Mouse (Mus musculus) activated CD4-positive, CD25-positive, alpha-beta regulatory T cell (primary cell): ENCODE results near the gene Gm10720. TPM values are rescaled to one million over a fixed set of nuclear protein-coding genes. Genes with fewer than 3 reads are reported as not detected.

Experiments
- polyA plus RNA-seq, 2 experiments: library from polyadenylated mRNA; unstranded; fragments of 100-300 nt; shearing (Covaris generic); gene quantifications; one replicate each; pipeline ENCODE4 v1.2.1; 2017

The Gm10720 gene
- polyA plus RNA-seq, result 1 to 10 TPM in 1 of 2 experiments, not detected in 1; 2.2 TPM

DNA sequence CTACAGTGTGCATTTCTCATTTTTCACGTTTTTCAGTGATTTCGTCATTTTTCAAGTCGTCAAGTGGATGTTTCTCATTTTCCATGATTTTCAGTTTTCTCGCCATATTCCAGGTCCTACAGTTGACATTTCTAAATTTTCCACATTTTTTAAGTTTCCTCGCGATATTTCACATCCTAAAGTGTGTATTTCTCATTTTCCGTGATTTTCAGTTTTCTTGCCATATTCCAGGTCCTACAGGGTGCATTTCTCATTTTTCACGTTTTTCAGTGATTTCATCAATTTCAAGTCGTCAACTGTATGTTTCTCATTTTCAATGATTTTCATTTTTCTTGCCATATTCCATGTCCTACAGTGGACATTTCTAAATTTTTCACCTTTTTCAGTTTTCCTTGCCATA lies at the start of gene Gm10720:
Gene Gm10720 (plus strand): TSS at position 301 of the 400 bp plus-strand sequence.

GRCm38 (mm10) chr9:3000445-3000972 lies 14.9 kb upstream of the Gm10720 start, which contains the start of gene Gm10722:
Gene Gm10722 (plus strand): TSS chr9:3000922.

GRCm38 (mm10) chr9:3002794-3003396 lies 12.6 kb upstream of the Gm10720 start, which contains the start of gene Gm11168:
Gene Gm11168 (plus strand): TSS chr9:3003346.

DNA sequence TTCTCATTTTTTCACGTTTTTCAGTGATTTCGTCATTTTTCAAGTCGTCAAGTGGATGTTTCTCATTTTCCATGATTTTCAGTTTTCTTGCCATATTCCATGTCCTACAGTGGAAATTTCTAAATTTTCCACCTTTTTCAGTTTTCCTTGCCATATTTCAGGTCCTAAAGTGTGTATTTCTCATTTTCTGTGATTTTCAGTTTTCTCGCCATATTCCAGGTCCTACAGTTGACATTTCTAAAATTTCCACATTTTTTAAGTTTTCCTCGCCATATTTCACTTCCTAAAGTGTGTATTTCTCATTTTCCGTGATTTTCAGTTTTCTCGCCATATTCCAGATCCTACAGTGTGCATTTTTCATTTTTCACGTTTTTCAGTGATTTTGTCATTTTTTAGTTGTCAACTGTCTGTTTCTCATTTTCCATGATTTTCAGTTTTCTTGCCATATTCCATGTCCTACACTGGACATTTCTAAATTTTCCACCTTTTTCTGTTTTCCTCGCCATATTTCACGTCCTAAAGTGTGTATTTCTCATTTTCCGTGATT lies 2.6 kb upstream of the Gm10720 start, which contains the start of gene Gm10721:
Gene Gm10721 (plus strand): TSS at position 408 of the 547 bp plus-strand sequence.

GRCm38 (mm10) chr9:3017108-3017507 lies 1.7 kb downstream of the Gm10720 start, which contains the start of gene Gm10719:
Gene Gm10719 (plus strand): TSS chr9:3017408.

GRCm38 (mm10) chr9:3023312-3023984 lies 8.0 kb downstream of the Gm10720 start, which contains the start of gene Gm10718:
Gene Gm10718 (plus strand): TSS chr9:3023547.

GRCm38 (mm10) chr9:3024912-3025467 lies 9.5 kb downstream of the Gm10720 start, which contains the start of gene Gm10717:
Gene Gm10717 (plus strand): TSS chr9:3025417.

DNA sequence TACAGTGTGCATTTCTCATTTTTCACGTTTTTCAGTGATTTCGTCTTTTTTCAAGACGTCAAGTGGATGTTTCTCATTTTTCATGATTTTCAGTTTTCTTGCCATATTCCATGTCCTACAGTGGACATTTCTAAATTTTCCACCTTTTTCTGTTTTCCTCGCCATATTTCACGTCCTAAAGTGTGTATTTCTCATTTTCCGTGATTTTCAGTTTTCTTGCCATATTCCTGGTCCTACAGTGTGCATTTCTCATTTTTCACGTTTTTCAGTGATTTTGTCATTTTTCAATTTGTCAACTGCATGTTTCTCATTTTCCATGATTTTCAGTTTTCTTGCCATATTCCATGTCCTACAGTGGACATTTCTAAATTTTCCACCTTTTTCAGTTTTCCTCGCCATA lies 18.8 kb downstream of the Gm10720 start, which contains the start of gene Gm17535:
Gene Gm17535 (plus strand): TSS at position 301 of the 400 bp plus-strand sequence.

GRCm38 (mm10) chr9:3036577-3036976 lies 21.1 kb downstream of the Gm10720 start, which contains the start of gene Gm10715:
Gene Gm10715 (plus strand): TSS chr9:3036877.

Other genes starting within 250 kb of the Gm10720 start
- gene Gm10722, start 14.7 kb upstream of the Gm10720 start, polyA plus RNA-seq, result 1 to 10 TPM; 1.4 to 3.3 TPM
- 1 to 10 TPM; 1.6 to 8.1 TPM for gene Gm11168, start 12.3 kb upstream of the Gm10720 start, polyA plus RNA-seq
- under 1 TPM; 0.61 to 0.81 TPM for gene Gm10721, start 2.5 kb upstream of the Gm10720 start, polyA plus RNA-seq
- 1 to 10 TPM; 3.3 to 7.2 TPM for gene Gm10719, start 1.8 kb downstream of the Gm10720 start, polyA plus RNA-seq
- 1 to 10 TPM in 1 of 2 experiments, under 1 TPM in 1; 0.87 to 6.3 TPM for gene Gm10718, start 7.9 kb downstream of the Gm10720 start, polyA plus RNA-seq
- 10 to 100 TPM in 1 of 2 experiments, 1 to 10 TPM in 1; 7.4 to 24.4 TPM for gene Gm10717, start 9.8 kb downstream of the Gm10720 start, polyA plus RNA-seq
- gene Gm17535, start 18.9 kb downstream of the Gm10720 start, polyA plus RNA-seq, result under 1 TPM; 0.80 to 0.87 TPM
- gene Gm10715, start 21.2 kb downstream of the Gm10720 start, polyA plus RNA-seq, result not detected